Mouse (Mus musculus) neural tube, embryonic 12.5 days (tissue): ENCODE measurements around the gene Nos1ap. TPM values are rescaled to one million over a fixed set of nuclear protein-coding genes. Genes with fewer than 3 reads are reported as not detected.

Experiments used
- ATAC-seq: fragments of 200-750 bp; cut with Nextera tagmentation; 2 replicates; pipeline ENCODE4 v1.8.0; 2017; ENCODE audit warnings: low read depth, mild to moderate bottlenecking, moderate TSS enrichment, moderate library complexity; ENCODE audit not compliant: low FRiP score
- H3K27ac ChIP-seq: fragments of 300-500 bp; sonication (generic); 2 replicates; pipeline ENCODE4 v1.5.1; 2016
- H3K27me3 ChIP-seq: fragments of 300-500 bp; sonication (generic); replicated peaks from 2 replicates; pipeline ENCODE4 v1.6.1; 2016; ENCODE audit warnings: mild to moderate bottlenecking
- H3K36me3 ChIP-seq: fragments of 300-500 bp; sonication (generic); 2 replicates; pipeline ENCODE4 v1.6.1; 2016; ENCODE audit warnings: mild to moderate bottlenecking
- H3K4me1 ChIP-seq: fragments of 300-500 bp; sonication (generic); 2 replicates; pipeline ENCODE4 v1.6.1; 2016
- H3K4me2 ChIP-seq: fragments of 300-500 bp; sonication (generic); replicated peaks from 2 replicates; pipeline ENCODE4 v1.6.1; 2016; ENCODE audit warnings: mild to moderate bottlenecking
- H3K4me3 ChIP-seq: fragments of 300-500 bp; sonication (generic); 2 replicates; pipeline ENCODE4 v1.5.1; 2016
- H3K9ac ChIP-seq: fragments of 300-500 bp; sonication (generic); 2 replicates; pipeline ENCODE4 v1.6.1; 2016; ENCODE audit warnings: mild to moderate bottlenecking
- H3K9me3 ChIP-seq: fragments of 300-500 bp; sonication (generic); 2 replicates; pipeline ENCODE4 v1.6.1; 2016; ENCODE audit warnings: mild to moderate bottlenecking
- WGBS: fragments of 180-500 bp; shearing (Covaris S2); methylation state at CpG from one replicate; pipeline ENCODE4 v1.1.7; 2016; 5-methylcytosine and 5-hydroxymethylcytosine counted together
- polyA plus RNA-seq: library from polyadenylated mRNA; unstranded; fragments of >200 nt; fragmentation: Nextera tagmentation; extraction: Ambion mirVana; gene quantifications from 2 replicates; pipeline ENCODE4 v1.2.1, GENCODE M21; 2016

Gene Nos1ap
- polyA plus RNA-seq, 1 experiment from 2014 or later: 19.7 TPM

GRCm38 (mm10) chr1:170610289-170610688 is 20.6 kb upstream of the Nos1ap start:
- Histone ChIP-seq H3K36me3 (no peaks in the 10 kb centered on the region), H3K27ac (no peak overlapping the region), H3K27me3 (no peaks in the 10 kb centered on the region), H3K4me2 (no peak overlapping the region), H3K9me3 (no peaks in the 10 kb centered on the region), H3K9ac (no peak overlapping the region), H3K4me3 (no peak overlapping the region), H3K4me1 (no peaks in the 10 kb centered on the region)
- ATAC-seq: no peak
- 85% methylated on average over 3 of the region's 3 CpGs for WGBS

GRCm38 (mm10) chr1:170609872-170610271 is 20.2 kb upstream of the Nos1ap start:
- H3K4me1 ChIP-seq: no peaks in the 10 kb centered on the region
- ATAC-seq: no peak
- 84% methylated on average over 7 of the region's 7 CpGs for whole genome bisulfite sequencing
- no peaks in the 10 kb centered on the region for H3K36me3 ChIP-seq
- no peak overlapping the region for H3K27ac ChIP-seq
- H3K27me3 ChIP-seq: no peaks in the 10 kb centered on the region
- no peak overlapping the region for H3K4me2 ChIP-seq
- no peaks in the 10 kb centered on the region for H3K9me3 ChIP-seq
- H3K4me3 ChIP-seq: no peak overlapping the region
- no peak overlapping the region for H3K9ac ChIP-seq

- H3K4me3 ChIP-seq: no peak overlapping the region
- WGBS: 90% methylated on average over 3 of the region's 3 CpGs
- H3K4me1 ChIP-seq: no peaks in the 10 kb centered on the region
- no peak overlapping the region for H3K27ac ChIP-seq
- H3K9me3 ChIP-seq: no peaks in the 10 kb centered on the region
- no peak for ATAC-seq
- no peak overlapping the region for H3K4me2 ChIP-seq
- H3K36me3 ChIP-seq: no peaks in the 10 kb centered on the region
- H3K9ac ChIP-seq: no peak overlapping the region
- H3K27me3 ChIP-seq: no peaks in the 10 kb centered on the region
Observed at GRCm38 (mm10) chr1:170608461-170609071, 18.9 kb upstream of the Nos1ap start.

GRCm38 (mm10) chr1:170607231-170607917 is 17.7 kb upstream of the Nos1ap start:
- Histone ChIP-seq H3K4me3 (no peak overlapping the region), H3K36me3 (no peaks in the 10 kb centered on the region), H3K27me3 (no peaks in the 10 kb centered on the region), H3K9me3 (no peaks in the 10 kb centered on the region), H3K4me2 (no peak overlapping the region), H3K4me1 (no peaks in the 10 kb centered on the region), H3K27ac (no peak overlapping the region), H3K9ac (no peak overlapping the region)
- WGBS: 95% methylated on average over 8 of the region's 8 CpGs
- ATAC-seq: no peak

- H3K9ac ChIP-seq: no peak overlapping the region
- H3K4me3 ChIP-seq: no peak overlapping the region
- H3K9me3 ChIP-seq: no peaks in the 10 kb centered on the region
- H3K27ac ChIP-seq: no peak overlapping the region
- no peak overlapping the region for H3K4me2 ChIP-seq
- 76% methylated on average over 21 of the region's 21 CpGs for WGBS
- no peak for ATAC-seq
- no peaks in the 10 kb centered on the region for H3K36me3 ChIP-seq
- H3K27me3 ChIP-seq: no peaks in the 10 kb centered on the region
- no peaks in the 10 kb centered on the region for H3K4me1 ChIP-seq
Observed at GRCm38 (mm10) chr1:170605228-170606001, 15.8 kb upstream of the Nos1ap start.

- Histone ChIP-seq H3K27ac (no peak overlapping the region), H3K9me3 (peaks cover 5% of the 10 kb centered on the region; the same call in 1 of the 2 replicates), H3K9ac (no peak overlapping the region), H3K4me3 (no peak overlapping the region), H3K36me3 (no peaks in the 10 kb centered on the region), H3K4me1 (no peaks in the 10 kb centered on the region), H3K4me2 (no peak overlapping the region), H3K27me3 (no peaks in the 10 kb centered on the region)
- 93% methylated on average over 7 of the region's 7 CpGs for WGBS
- ATAC-seq: no peak
Observed at GRCm38 (mm10) chr1:170594575-170594974, 4.9 kb upstream of the Nos1ap start.

GRCm38 (mm10) chr1:170590531-170590930 is 870 bp upstream of the Nos1ap start:
- Histone ChIP-seq H3K36me3 (peaks cover under 1% of the 10 kb centered on the region; the same call in 1 of the 2 replicates), H3K4me3 (no peak overlapping the region), H3K4me2 (no peak overlapping the region), H3K4me1 (peaks cover 15% of the 10 kb centered on the region), H3K27me3 (no peaks in the 10 kb centered on the region), H3K9me3 (peaks cover 5% of the 10 kb centered on the region), H3K27ac (no peak overlapping the region), H3K9ac (no peak overlapping the region)
- 48% methylated on average over 4 of the region's 4 CpGs for WGBS
- ATAC-seq: no peak

GRCm38 (mm10) chr1:170590041-170590360 is 340 bp upstream of the Nos1ap start:
- no peak for ATAC-seq
- H3K27me3 ChIP-seq: no peaks in the 10 kb centered on the region
- WGBS: 2% methylated on average over 11 of the region's 11 CpGs
- peaks cover 9% of the 10 kb centered on the region for H3K9me3 ChIP-seq
- peaks cover 15% of the 10 kb centered on the region for H3K4me1 ChIP-seq
- peaks cover 4% of the 10 kb centered on the region; the same call in 1 of the 2 replicates for H3K36me3 ChIP-seq
- no peak overlapping the region for H3K27ac ChIP-seq
- peak overlapping the region; percentile 87 for H3K9ac ChIP-seq
- peak overlapping the region; percentile 83 for H3K4me3 ChIP-seq
- H3K4me2 ChIP-seq: peak overlapping the region; percentile 95

- Histone ChIP-seq H3K9ac (peak overlapping the region; percentile 87), H3K9me3 (peaks cover 9% of the 10 kb centered on the region), H3K27ac (no peak overlapping the region), H3K4me1 (peaks cover 15% of the 10 kb centered on the region), H3K4me2 (peak overlapping the region; percentile 95), H3K36me3 (peaks cover 4% of the 10 kb centered on the region; the same call in 1 of the 2 replicates), H3K4me3 (peak overlapping the region; percentile 83), H3K27me3 (no peaks in the 10 kb centered on the region)
- peak; percentile 30 for ATAC-seq
- 6% methylated on average over 8 of the region's 8 CpGs for WGBS
Observed at GRCm38 (mm10) chr1:170588879-170589218, 812 bp downstream of the Nos1ap start.

GRCm38 (mm10) chr1:170588353-170588752 is 1.3 kb downstream of the Nos1ap start:
- H3K4me3 ChIP-seq: peak overlapping the region; percentile 83
- ATAC-seq: no peak
- WGBS: 30% methylated on average over 6 of the region's 6 CpGs
- no peaks in the 10 kb centered on the region for H3K27me3 ChIP-seq
- H3K9me3 ChIP-seq: peaks cover 9% of the 10 kb centered on the region
- peaks cover 15% of the 10 kb centered on the region for H3K4me1 ChIP-seq
- no peak overlapping the region for H3K9ac ChIP-seq
- H3K27ac ChIP-seq: no peak overlapping the region
- H3K36me3 ChIP-seq: peaks cover 4% of the 10 kb centered on the region; the same call in 1 of the 2 replicates
- H3K4me2 ChIP-seq: peak overlapping the region; percentile 95

GRCm38 (mm10) chr1:170586715-170587114 is 2.9 kb downstream of the Nos1ap start:
- Histone ChIP-seq H3K4me1 (peaks cover 15% of the 10 kb centered on the region), H3K27me3 (no peaks in the 10 kb centered on the region), H3K4me2 (no peak overlapping the region), H3K4me3 (no peak overlapping the region), H3K27ac (no peak overlapping the region), H3K36me3 (peaks cover 4% of the 10 kb centered on the region; the same call in 1 of the 2 replicates), H3K9ac (no peak overlapping the region), H3K9me3 (peaks cover 9% of the 10 kb centered on the region)
- 82% methylated on average over 6 of the region's 6 CpGs for WGBS
- ATAC-seq: no peak

GRCm38 (mm10) chr1:170583925-170584324 is 5.7 kb downstream of the Nos1ap start:
- no peak overlapping the region for H3K4me3 ChIP-seq
- H3K4me2 ChIP-seq: no peak overlapping the region
- H3K9me3 ChIP-seq: peaks cover 9% of the 10 kb centered on the region
- 88% methylated on average over 2 of the region's 2 CpGs for WGBS
- no peak overlapping the region for H3K9ac ChIP-seq
- no peak for ATAC-seq
- peaks cover 11% of the 10 kb centered on the region for H3K4me1 ChIP-seq
- peaks cover 4% of the 10 kb centered on the region; the same call in 1 of the 2 replicates for H3K36me3 ChIP-seq
- H3K27me3 ChIP-seq: no peaks in the 10 kb centered on the region
- no peak overlapping the region for H3K27ac ChIP-seq
